Comparison of ENCODE assay signal across 9 mouse cellular contexts in the genomic region with DNA sequence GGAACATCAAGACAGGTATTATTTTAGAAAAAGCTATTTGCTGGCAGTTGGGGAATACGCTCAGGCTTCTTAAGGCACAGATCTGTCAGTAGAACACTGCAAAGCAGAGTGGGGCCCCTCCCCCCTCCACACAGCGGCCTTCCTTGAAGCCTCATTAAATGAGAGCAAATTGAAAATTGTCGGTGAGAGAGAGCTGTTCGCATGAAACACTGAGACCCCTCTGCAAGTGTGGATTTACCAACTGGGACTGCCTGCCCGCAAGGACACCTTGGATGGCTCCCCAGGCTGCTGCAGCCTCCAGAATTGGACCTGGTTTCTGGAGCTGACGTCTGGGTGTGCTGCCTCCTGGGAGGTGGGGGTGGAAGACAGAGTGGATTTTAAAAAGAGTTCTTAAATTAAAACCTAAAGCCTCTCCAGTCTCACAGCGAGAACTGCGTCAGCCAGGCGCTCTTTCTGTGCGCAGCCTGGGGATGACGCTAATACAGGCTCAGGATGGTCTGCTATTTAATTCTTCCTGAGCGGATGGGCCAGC. TPM values are rescaled to one million over a fixed set of nuclear protein-coding genes. Genes with fewer than 3 reads are reported as not detected.
DNase-seq lines count a peak whose midpoint lies in the region; ATAC-seq and TF ChIP-seq lines count a peak whose summit lies in the region.
"Had no signal": no experiment of that assay in that cellular context is flagged by ENCODE, and none has a peak within 500 bp of the region (broad histone marks: within the 10 kb centered on the region; RNA-seq: fewer than 3 reads in every experiment).

No protein-coding gene starts in this region.

- no peak overlapping the region for H3K9ac ChIP-seq in forebrain, embryonic 11.5 days (ENCODE audit: low read length)
- H3K9ac ChIP-seq in midbrain, embryonic 16.5 days (ENCODE audit: low read depth, low read length), result peak overlapping the region; percentile 3; the same call in 1 of the 2 replicates

- no peak overlapping the region for H3K4me3 ChIP-seq in forebrain, embryonic 11.5 days (ENCODE audit: low read depth, low read length)
- peak overlapping the region; percentile 12; the same call in 1 of the 2 replicates for H3K4me3 ChIP-seq in midbrain, embryonic 16.5 days (ENCODE audit: low read depth, low read length)
- H3K4me3 ChIP-seq in lung, adult 2 months (replicated peaks; ENCODE audit: extremely low read depth, low read depth, low read length), result no peak overlapping the region

- H3K27me3 ChIP-seq in forebrain, embryonic 11.5 days (ENCODE audit: control insufficient read depth, insufficient read depth, low read length), result no peaks in the 10 kb centered on the region
- no peaks in the 10 kb centered on the region for H3K27me3 ChIP-seq in midbrain, embryonic 16.5 days (ENCODE audit: control insufficient read depth, insufficient read depth, low read depth, low read length)

- H3K9me3 ChIP-seq in forebrain, embryonic 11.5 days (ENCODE audit: control insufficient read depth, low read length), result no peaks in the 10 kb centered on the region
- no peaks in the 10 kb centered on the region for H3K9me3 ChIP-seq in midbrain, embryonic 16.5 days (replicated peaks; ENCODE audit: control insufficient read depth, low read length, poor library complexity, severe bottlenecking)

- no peak for TF ChIP-seq POLR2A in lung, adult 2 months (IDR thresholded peaks at IDR 0.05; ENCODE audit: borderline replicate concordance, extremely low read depth, low read depth, low read length)

- peaks cover 14% of the 10 kb centered on the region for H3K4me1 ChIP-seq in forebrain, embryonic 11.5 days (replicated peaks; ENCODE audit: control insufficient read depth, insufficient read depth, low read length)
- H3K4me1 ChIP-seq in midbrain, embryonic 16.5 days (ENCODE audit: control insufficient read depth, insufficient read depth, low read length), result peaks cover 8% of the 10 kb centered on the region
- no peaks in the 10 kb centered on the region for H3K4me1 ChIP-seq in lung, adult 2 months (ENCODE audit: control insufficient read depth, insufficient read depth, low read length)

- WGBS in forebrain, embryonic 11.5 days, result 48% methylated on average over 12 of the region's 12 CpGs
- 20% methylated on average over 12 of the region's 12 CpGs for WGBS in midbrain, embryonic 16.5 days
- WGBS in lung, adult 2 months, result 72% methylated on average over 12 of the region's 12 CpGs

- no peak overlapping the region for H3K4me2 ChIP-seq in forebrain, embryonic 11.5 days (ENCODE audit: low read depth, low read length, severe bottlenecking)
- H3K4me2 ChIP-seq in midbrain, embryonic 16.5 days (ENCODE audit: low read length), result peak overlapping the region; percentile 37

- peak overlapping the region; percentile 57 for H3K27ac ChIP-seq in forebrain, embryonic 11.5 days (ENCODE audit: low read depth, low read length)
- H3K27ac ChIP-seq in midbrain, embryonic 16.5 days (ENCODE audit: low read length), result peak overlapping the region; percentile 74

- no peaks in the 10 kb centered on the region for H3K36me3 ChIP-seq in forebrain, embryonic 11.5 days (ENCODE audit: control insufficient read depth, insufficient read depth, low read length)
- no peaks in the 10 kb centered on the region for H3K36me3 ChIP-seq in midbrain, embryonic 16.5 days (ENCODE audit: control insufficient read depth, insufficient read depth, low read length)

- DNase-seq in adrenal gland, postnatal 25 days, result peak; percentile 7
- DNase-seq in adrenal gland, postnatal 4 days (ENCODE audit: low spot score in 2 of 2), result no peak
- peak; percentile 67 for DNase-seq in forebrain, embryonic 11.5 days (ENCODE audit: low spot score)
- peak; percentile 43 for DNase-seq in layer of hippocampus, adult 9-11 months
- no peak for DNase-seq in lung, adult 2 months
- DNase-seq in spleen, postnatal 36 days (ENCODE audit: low spot score in 2 of 2), result no peak
- DNase-seq in yolk sac, embryonic 10.5 days (ENCODE audit: low spot score), result no peak

- peak; percentile 55; the same call in 1 of the 2 replicates for ATAC-seq in forebrain, embryonic 11.5 days (replicated peaks; ENCODE audit: low FRiP score)
- peak; percentile 79 for ATAC-seq in midbrain, embryonic 16.5 days
- ATAC-seq: intestine, postnatal 0 days had no signal

- TF ChIP-seq CTCF in lung, adult 2 months (IDR thresholded peaks at IDR 0.05; ENCODE audit: insufficient read depth, low read length), result no peak

RNA-seq across cellular contexts. Expression of a gene that starts 46.9 kb away (rescaled TPM):
- total RNA-seq in adrenal gland, postnatal 25 days (2021), result 5.5 and 8.1 TPM in 2 replicates
- 10 to 100 TPM; 20.8 to 31.1 TPM for total RNA-seq in adrenal gland, postnatal 4 days (2021)
- 88.9 and 90.1 TPM in 2 replicates for polyA plus RNA-seq in forebrain, embryonic 11.5 days (2014; fragmentation: Nextera tagmentation; extraction: Ambion mirVana)
- 194 and 211 TPM in 2 replicates for polyA plus RNA-seq in midbrain, embryonic 16.5 days (2015; fragmentation: Nextera tagmentation; extraction: Ambion mirVana)
- 0.07 and 0.37 TPM in 2 replicates for polyA plus RNA-seq in lung, adult 2 months (2012; rRNA removed)

Comparison
In these comparisons a context has a peak if more than half of its experiments do, and no peak if none do; other contexts are left out.
1. DNase-seq: peak in adrenal gland, postnatal 25 days (single experiment), forebrain, embryonic 11.5 days (single experiment) and layer of hippocampus, adult 9-11 months (single experiment); none in adrenal gland, postnatal 4 days (0 of 2), lung, adult 2 months (single experiment), spleen, postnatal 36 days (0 of 2) and yolk sac, embryonic 10.5 days (single experiment).
2. RNA of a gene that starts 46.9 kb away (polyA plus RNA-seq): 194 to 211 TPM in midbrain, embryonic 16.5 days and 88.9 to 90.1 TPM in forebrain, embryonic 11.5 days; 0.07 to 0.37 TPM in lung, adult 2 months; every median in the first group is over 10 times any median in the second.